Mouse (Mus musculus) forebrain, embryonic 14.5 days (tissue): ENCODE data around the gene Bricd5. TPM values are rescaled to one million over a fixed set of nuclear protein-coding genes. Genes with fewer than 3 reads are reported as not detected.

ENCODE experiments used
- ATAC-seq: fragments of 200-750 bp; cut with Nextera tagmentation; 2 replicates; pipeline ENCODE4 v1.8.0; 2017; ENCODE audit warnings: mild to moderate bottlenecking, moderate library complexity
- DNase-seq: peaks from one replicate; pipeline ENCODE4 v3.0.0-alpha.2; 2015; ENCODE audit warnings: low spot score
- H3K27ac ChIP-seq: fragments of 300-500 bp; sonication (generic); 2 replicates; pipeline ENCODE4 v1.5.1; 2014; ENCODE audit warnings: low read depth, mild to moderate bottlenecking, control low read depth, low read length, moderate library complexity
- H3K27me3 ChIP-seq: fragments of 300-500 bp; sonication (generic); replicated peaks from 2 replicates; pipeline ENCODE4 v1.6.1; 2014; ENCODE audit warnings: low read length, control low read depth, mixed read lengths; ENCODE audit not compliant: control insufficient read depth, insufficient read depth
- H3K36me3 ChIP-seq: fragments of 300-500 bp; sonication (generic); 2 replicates; pipeline ENCODE4 v1.6.1; 2014; ENCODE audit warnings: low read length, control low read depth; ENCODE audit not compliant: control insufficient read depth, insufficient read depth
- H3K4me1 ChIP-seq: fragments of 300-500 bp; sonication (generic); 2 replicates; pipeline ENCODE4 v1.6.1; 2014; ENCODE audit warnings: antibody characterized with exemption, low read length, control low read depth; ENCODE audit not compliant: control insufficient read depth, insufficient read depth
- H3K4me2 ChIP-seq: fragments of 300-500 bp; sonication (generic); 2 replicates; pipeline ENCODE4 v1.6.1; 2014; ENCODE audit warnings: mild to moderate bottlenecking, control low read depth, low read length
- H3K4me3 ChIP-seq: fragments of 300-500 bp; sonication (generic); 2 replicates; pipeline ENCODE4 v1.5.1; 2014; ENCODE audit warnings: low read depth, low read length, control low read depth
- H3K9ac ChIP-seq: fragments of 300-500 bp; sonication (generic); 2 replicates; pipeline ENCODE4 v1.6.1; 2014; ENCODE audit warnings: mild to moderate bottlenecking, low read length, control low read depth, moderate library complexity
- H3K9me3 ChIP-seq: fragments of 300-500 bp; sonication (generic); replicated peaks from 2 replicates; pipeline ENCODE4 v1.6.1; 2016; ENCODE audit warnings: low read length, control low read depth, mixed read lengths; ENCODE audit not compliant: control insufficient read depth
- WGBS: fragments of 180-500 bp; shearing (Covaris S2); extraction: QIAGEN DNeasy Blood & Tissue Kit; methylation state at CpG from one replicate; pipeline ENCODE4 v1.1.7; 2014; 5-methylcytosine and 5-hydroxymethylcytosine counted together
- polyA plus RNA-seq: library from polyadenylated mRNA; unstranded; fragments of >200 nt; fragmentation: Nextera tagmentation; extraction: Ambion mirVana; gene quantifications from 2 replicates; pipeline ENCODE4 v1.2.1, GENCODE M21; 2014

Gene Bricd5
- polyA plus RNA-seq, 1 experiment from 2014 or later: 0.38 TPM

GRCm38 (mm10) chr17:24469910-24470602, 3.6 kb upstream of the Bricd5 start, which contains the start of the genes E4f1 and Pgp:
Gene E4f1 (minus strand): TSS chr17:24470313.
Gene Pgp (plus strand): TSS chr17:24470392.
- Histone ChIP-seq H3K9me3 (no peaks in the 10 kb centered on the region), H3K27ac (peak within 1 kb of the TSS; percentile 80), H3K27me3 (no peaks in the 10 kb centered on the region), H3K36me3 (peaks cover 28% of the 10 kb centered on the region), H3K9ac (peak within 1 kb of the TSS; percentile 83), H3K4me1 (peaks cover 17% of the 10 kb centered on the region), H3K4me3 (peak within 1 kb of the TSS; percentile 81), H3K4me2 (peak within 1 kb of the TSS; percentile 81)
- peak; percentile 99 for ATAC-seq
- WGBS: under 1% methylated on average over 73 of the region's 75 CpGs
- peak; percentile 100 for DNase-seq

- H3K4me2 ChIP-seq: peak overlapping the region; percentile 81
- peak overlapping the region; percentile 83 for H3K9ac ChIP-seq
- no peak for ATAC-seq
- peaks cover 36% of the 10 kb centered on the region for H3K36me3 ChIP-seq
- peak overlapping the region; percentile 72 for H3K27ac ChIP-seq
- peak overlapping the region; percentile 81 for H3K4me3 ChIP-seq
- WGBS: under 1% methylated on average over 68 of the region's 68 CpGs
- no peaks in the 10 kb centered on the region for H3K9me3 ChIP-seq
- H3K4me1 ChIP-seq: peaks cover 17% of the 10 kb centered on the region
- H3K27me3 ChIP-seq: no peaks in the 10 kb centered on the region
- no peak for DNase-seq
Observed at GRCm38 (mm10) chr17:24470701-24471527, 2.8 kb upstream of the Bricd5 start.

GRCm38 (mm10) chr17:24472512-24472911, 1.2 kb upstream of the Bricd5 start:
- Histone ChIP-seq H3K9ac (0 out of 2 replicates have a peak overlapping the region, but pooled peaks have one; percentile 83), H3K4me3 (0 out of 2 replicates have a peak overlapping the region, but pooled peaks have one; percentile 81), H3K36me3 (peaks cover 52% of the 10 kb centered on the region), H3K4me2 (peak overlapping the region; percentile 81), H3K27me3 (no peaks in the 10 kb centered on the region), H3K4me1 (peaks cover 17% of the 10 kb centered on the region), H3K27ac (no peak overlapping the region), H3K9me3 (no peaks in the 10 kb centered on the region)
- WGBS: 84% methylated on average over 4 of the region's 4 CpGs
- no peak for ATAC-seq
- DNase-seq: no peak

- ATAC-seq (no peak), DNase-seq (no peak)
- Histone ChIP-seq H3K27me3 (no peaks in the 10 kb centered on the region), H3K9ac (no peak overlapping the region), H3K4me3 (no peak overlapping the region), H3K9me3 (no peaks in the 10 kb centered on the region), H3K36me3 (peaks cover 54% of the 10 kb centered on the region), H3K4me1 (peaks cover 22% of the 10 kb centered on the region), H3K27ac (no peak overlapping the region), H3K4me2 (no peak overlapping the region)
- WGBS: 84% methylated on average over 5 of the region's 5 CpGs
Observed at GRCm38 (mm10) chr17:24474557-24474956, 873 bp downstream of the Bricd5 start.

- 88% methylated on average over 6 of the region's 6 CpGs for WGBS
Observed at GRCm38 (mm10) chr17:24475586-24475985, 1.9 kb downstream of the Bricd5 start.

GRCm38 (mm10) chr17:24476022-24476776, 2.5 kb downstream of the Bricd5 start:
- no peak for DNase-seq

More at GRCm38 (mm10) chr17:24475586-24475985, 1.9 kb downstream of the Bricd5 start:
- Histone ChIP-seq H3K4me3 (no peak overlapping the region), H3K4me1 (peaks cover 22% of the 10 kb centered on the region), H3K4me2 (no peak overlapping the region), H3K36me3 (peaks cover 54% of the 10 kb centered on the region), H3K9ac (no peak overlapping the region), H3K27ac (no peak overlapping the region), H3K27me3 (no peaks in the 10 kb centered on the region), H3K9me3 (no peaks in the 10 kb centered on the region)
- no peak for DNase-seq
- ATAC-seq: no peak

GRCm38 (mm10) chr17:24477053-24477984, 3.6 kb downstream of the Bricd5 start:
- Histone ChIP-seq H3K36me3 (peaks cover 52% of the 10 kb centered on the region), H3K27ac (no peak overlapping the region), H3K27me3 (no peaks in the 10 kb centered on the region), H3K9ac (peak overlapping the region; percentile 85; the same call in 1 of the 2 replicates), H3K4me2 (peak overlapping the region; percentile 62; the same call in 1 of the 2 replicates), H3K9me3 (no peaks in the 10 kb centered on the region), H3K4me3 (no peak overlapping the region), H3K4me1 (peaks cover 9% of the 10 kb centered on the region)
- ATAC-seq (no peak), DNase-seq (no peak)
- 90% methylated on average over 20 of the region's 20 CpGs for WGBS

More at GRCm38 (mm10) chr17:24476022-24476776, 2.5 kb downstream of the Bricd5 start:
- no peak for ATAC-seq
- Histone ChIP-seq H3K4me2 (no peak overlapping the region), H3K4me3 (no peak overlapping the region), H3K4me1 (peaks cover 20% of the 10 kb centered on the region), H3K36me3 (peaks cover 54% of the 10 kb centered on the region), H3K27ac (no peak overlapping the region), H3K27me3 (no peaks in the 10 kb centered on the region), H3K9ac (no peak overlapping the region; the same call in 1 of the 2 replicates), H3K9me3 (no peaks in the 10 kb centered on the region)
- 95% methylated on average over 10 of the region's 10 CpGs for WGBS
